Mouse (Mus musculus): ENCODE measurements around the gene Gmds.

The Gmds gene

GRCm38 (mm10) chr13:31943482-31944275 lies 394.9 kb downstream of the Gmds start:
- DNase-seq = no peak

GRCm38 (mm10) chr13:31929299-31929698 lies 409.2 kb downstream of the Gmds start:
- DNase-seq = no peak

- no peak for DNase-seq
These were observed 411.9 kb downstream of the Gmds start for GRCm38 (mm10) chr13:31926599-31926998.

GRCm38 (mm10) chr13:31924506-31924905 lies 414.0 kb downstream of the Gmds start:
- DNase-seq = no peak

- no peak for DNase-seq
These were observed 418.8 kb downstream of the Gmds start for GRCm38 (mm10) chr13:31919716-31920115.

GRCm38 (mm10) chr13:31917387-31917786 lies 421.2 kb downstream of the Gmds start:
- DNase-seq = no peak

GRCm38 (mm10) chr13:31915748-31916147 lies 422.8 kb downstream of the Gmds start:
- DNase-seq = peak; percentile 10

- no peak for DNase-seq
These were observed 423.5 kb downstream of the Gmds start for GRCm38 (mm10) chr13:31914901-31915587.

- DNase-seq = no peak
These were observed 426.6 kb downstream of the Gmds start for GRCm38 (mm10) chr13:31911956-31912355.

- no peak for DNase-seq
These were observed 427.2 kb downstream of the Gmds start for GRCm38 (mm10) chr13:31911362-31911761.

GRCm38 (mm10) chr13:31909031-31909430 lies 429.5 kb downstream of the Gmds start:
- DNase-seq = no peak

- no peak for DNase-seq
These were observed 432.0 kb downstream of the Gmds start for GRCm38 (mm10) chr13:31906514-31906913.

- DNase-seq = no peak
These were observed 438.3 kb downstream of the Gmds start for GRCm38 (mm10) chr13:31900191-31900590.

GRCm38 (mm10) chr13:31899392-31899791 lies 439.1 kb downstream of the Gmds start:
- no peak for DNase-seq

GRCm38 (mm10) chr13:31897493-31897892 lies 441.0 kb downstream of the Gmds start:
- no peak for DNase-seq

- no peak for DNase-seq
These were observed 444.0 kb downstream of the Gmds start for GRCm38 (mm10) chr13:31894511-31894910.

- DNase-seq = no peak
These were observed 445.5 kb downstream of the Gmds start for GRCm38 (mm10) chr13:31892913-31893514.

- DNase-seq = no peak
These were observed 450.0 kb downstream of the Gmds start for GRCm38 (mm10) chr13:31888500-31888899.

- DNase-seq = no peak
These were observed 452.8 kb downstream of the Gmds start for GRCm38 (mm10) chr13:31885769-31886168.

- no peak for DNase-seq
These were observed 459.6 kb downstream of the Gmds start for GRCm38 (mm10) chr13:31878805-31879477.

- peak; percentile 46 for DNase-seq
These were observed 461.5 kb downstream of the Gmds start for GRCm38 (mm10) chr13:31877061-31877460.

- peak; percentile 16 for DNase-seq
These were observed 464.1 kb downstream of the Gmds start for GRCm38 (mm10) chr13:31874427-31874826.

- DNase-seq = no peak
These were observed 465.3 kb downstream of the Gmds start for GRCm38 (mm10) chr13:31873269-31873668.

Data from kidney, postnatal 14 days (tissue).